Mouse (Mus musculus): ENCODE results near the gene Filip1l. TPM values are rescaled to one million over a fixed set of nuclear protein-coding genes. Genes with fewer than 3 reads are reported as not detected.
"Not testable (repeated sequence)": the region's sequence is repeated elsewhere in the genome, so short reads cannot be mapped to it uniquely, and the experiment has no call there.

Gene Filip1l
- polyA plus RNA-seq, 1 experiment: 57.1 TPM

- no peak for DNase-seq (ENCODE audit: low spot score)
Observed at GRCm38 (mm10) chr16:57353932-57354331, 1.0 kb downstream of the Filip1l start.

- DNase-seq (ENCODE audit: low spot score): no peak
Observed at GRCm38 (mm10) chr16:57356454-57356853, 3.6 kb downstream of the Filip1l start.

- no peak for DNase-seq (ENCODE audit: low spot score)
Observed at GRCm38 (mm10) chr16:57357011-57357410, 4.1 kb downstream of the Filip1l start.

GRCm38 (mm10) chr16:57359251-57359650 is 6.4 kb downstream of the Filip1l start:
- no peak for DNase-seq (ENCODE audit: low spot score)

- no peak for DNase-seq (ENCODE audit: low spot score)
Observed at GRCm38 (mm10) chr16:57360785-57361184, 7.9 kb downstream of the Filip1l start.

GRCm38 (mm10) chr16:57362679-57363401 is 9.9 kb downstream of the Filip1l start:
- DNase-seq (ENCODE audit: low spot score): no peak

GRCm38 (mm10) chr16:57364498-57364897 is 11.6 kb downstream of the Filip1l start:
- no peak for DNase-seq (ENCODE audit: low spot score)

- DNase-seq (ENCODE audit: low spot score): no peak
Observed at GRCm38 (mm10) chr16:57366141-57366540, 13.2 kb downstream of the Filip1l start.

GRCm38 (mm10) chr16:57366941-57367694 is 14.2 kb downstream of the Filip1l start:
- DNase-seq (ENCODE audit: low spot score): no peak

- DNase-seq (ENCODE audit: low spot score): no peak
Observed at GRCm38 (mm10) chr16:57369846-57370496, 17.1 kb downstream of the Filip1l start.

- no peak for DNase-seq (ENCODE audit: low spot score)
Observed at GRCm38 (mm10) chr16:57372156-57372555, 19.3 kb downstream of the Filip1l start.

- no peak for DNase-seq (ENCODE audit: low spot score)
Observed at GRCm38 (mm10) chr16:57375248-57375837, 22.4 kb downstream of the Filip1l start.

GRCm38 (mm10) chr16:57378631-57379330 is 25.9 kb downstream of the Filip1l start:
- DNase-seq (ENCODE audit: low spot score): no peak

GRCm38 (mm10) chr16:57383266-57383971 is 30.5 kb downstream of the Filip1l start:
- DNase-seq (ENCODE audit: low spot score): no peak

- DNase-seq (ENCODE audit: low spot score): no peak
Observed at GRCm38 (mm10) chr16:57384274-57384673, 31.4 kb downstream of the Filip1l start.

- no peak for DNase-seq (ENCODE audit: low spot score)
Observed at GRCm38 (mm10) chr16:57389566-57390251, 36.8 kb downstream of the Filip1l start.

- DNase-seq (ENCODE audit: low spot score): not testable (repeated sequence)
Observed at GRCm38 (mm10) chr16:57391171-57391570, 38.3 kb downstream of the Filip1l start.

- DNase-seq (ENCODE audit: low spot score): no peak
Observed at GRCm38 (mm10) chr16:57392461-57392860, 39.6 kb downstream of the Filip1l start.

GRCm38 (mm10) chr16:57393161-57393560 is 40.3 kb downstream of the Filip1l start:
- DNase-seq (ENCODE audit: low spot score): no peak

GRCm38 (mm10) chr16:57396249-57396648 is 43.4 kb downstream of the Filip1l start:
- no peak for DNase-seq (ENCODE audit: low spot score)

All from urinary bladder, adult 2 months (tissue).